Mouse (Mus musculus): ENCODE results near the gene Ambra1.

DNA sequence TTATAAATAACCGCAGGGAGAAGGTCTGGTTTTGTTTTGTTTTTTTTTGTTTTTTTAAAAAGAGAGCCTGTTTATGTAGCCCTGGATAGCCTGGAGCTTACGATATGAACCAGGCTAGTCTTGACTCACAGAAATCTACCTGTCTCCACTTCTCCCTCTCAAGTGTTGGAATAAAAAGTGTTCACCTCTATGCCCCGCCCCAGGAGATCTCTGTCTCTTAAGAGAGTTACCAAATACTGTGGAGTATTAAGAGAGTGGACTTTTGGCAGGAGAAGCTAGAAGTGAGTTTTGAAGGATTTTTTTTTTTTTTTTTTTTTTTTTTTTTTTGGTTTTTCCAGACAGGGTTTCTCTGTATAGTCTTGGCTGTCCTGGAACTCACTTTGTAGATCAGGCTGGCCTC, 65.2 kb downstream of the Ambra1 start:
- no peak for TF ChIP-seq POLR2A (IDR thresholded peaks at IDR 0.05; ENCODE audit: insufficient read length, low read depth)
- TF ChIP-seq E2F4 (IDR thresholded peaks at IDR 0.05; ENCODE audit: insufficient read depth) = no peak
- no peak for TF ChIP-seq TCF3 (IDR thresholded peaks at IDR 0.05; ENCODE audit: insufficient read length, low read depth)
- TF ChIP-seq USF1 (IDR thresholded peaks at IDR 0.05; ENCODE audit: low read depth) = no peak
- TF ChIP-seq MAX (IDR thresholded peaks at IDR 0.05; ENCODE audit: low read depth) = no peak
- TF ChIP-seq MYOG (IDR thresholded peaks at IDR 0.05; ENCODE audit: control insufficient read depth in 1 of 3, insufficient read depth in 1 of 3, insufficient read length in 2 of 3, low read depth in 2 of 3) = no peak
- no peak for TF ChIP-seq CEBPB (IDR thresholded peaks at IDR 0.05; ENCODE audit: insufficient read depth, poor library complexity, severe bottlenecking)
- TF ChIP-seq POLR2AphosphoS2 (IDR thresholded peaks at IDR 0.05; ENCODE audit: insufficient read length, low read depth) = no peak
- no peak for TF ChIP-seq TCF12 (IDR thresholded peaks at IDR 0.05; ENCODE audit: insufficient read depth, poor library complexity, severe bottlenecking)
- TF ChIP-seq SRF (IDR thresholded peaks at IDR 0.05; ENCODE audit: control insufficient read depth, insufficient read length, low read depth) = no peak

Measured in myocyte (in vitro differentiated cells).